Mouse (Mus musculus) ES-Bruce4 (cell line): ENCODE data around the gene Esrrg.

ENCODE experiments used
- CTCF ChIP-seq: IDR thresholded peaks from one replicate; pipeline ENCODE4 v1.8.1; 2011; ENCODE audit warnings: low read depth, low read length
- EP300 ChIP-seq: IDR thresholded peaks from 2 replicates; pipeline ENCODE4 v1.6.1; 2011; ENCODE audit warnings: low read depth, low read length; ENCODE audit not compliant: insufficient read depth
- POLR2A ChIP-seq: IDR thresholded peaks from one replicate; pipeline ENCODE4 v1.8.1; 2011; ENCODE audit warnings: low read length; ENCODE audit not compliant: insufficient read depth

DNA sequence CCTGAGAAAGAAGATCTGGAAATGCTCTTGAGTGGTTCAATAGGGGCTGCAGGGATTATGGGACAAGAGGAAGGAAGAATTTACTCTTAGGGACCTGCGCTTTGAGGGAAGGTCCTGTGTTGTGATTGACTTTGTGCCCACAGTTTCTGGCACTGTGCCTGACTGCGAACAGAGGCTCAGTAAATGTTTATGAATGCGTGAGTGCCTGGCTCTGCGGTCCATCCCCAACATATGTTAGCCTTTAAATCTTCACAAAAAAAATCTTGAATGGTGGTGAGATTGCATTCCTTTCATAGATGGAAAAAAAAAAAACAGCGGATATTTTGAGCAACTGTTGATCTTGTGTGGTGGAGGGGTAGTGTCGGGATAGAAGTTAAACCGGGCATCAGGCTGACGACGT is 52.4 kb downstream of the Esrrg start:
- no peak for TF ChIP-seq CTCF
- TF ChIP-seq POLR2A: no peak
- TF ChIP-seq EP300: no peak
